Mouse (Mus musculus): ENCODE measurements around the gene Hoxb3. TPM values are rescaled to one million over a fixed set of nuclear protein-coding genes. Genes with fewer than 3 reads are reported as not detected.

The Hoxb3 gene
- polyA plus RNA-seq, 1 experiment from 2014 or later = 15.3 TPM

- ATAC-seq (ENCODE audit: low FRiP score) = no peak
- H3K27ac ChIP-seq = peak overlapping the region; percentile 35; the same call in 1 of the 2 replicates
- peak overlapping the region; percentile 5; the same call in 1 of the 2 replicates for H3K9ac ChIP-seq
- H3K9me3 ChIP-seq (replicated peaks) = no peaks in the 10 kb centered on the region
- H3K4me2 ChIP-seq (replicated peaks) = peak overlapping the region; percentile 31
- H3K4me1 ChIP-seq = peaks cover 9% of the 10 kb centered on the region
- 12% methylated on average over 15 of the region's 15 CpGs for WGBS
- peaks cover 6% of the 10 kb centered on the region; the same call in 1 of the 2 replicates for H3K27me3 ChIP-seq
- H3K36me3 ChIP-seq = no peaks in the 10 kb centered on the region
- no peak overlapping the region for H3K4me3 ChIP-seq
Observed at GRCm38 (mm10) chr11:96396772-96397626, 73.9 kb downstream of the Hoxb3 start.

MicroRNA genes within 50 kb of the gene (microRNA counts, 519-probe panel; counts per million panel counts)
- microRNA mmu-miR-10a = 4,938 counts per million, percentile 91 among the panel's probes with 10 or more counts

Small RNA genes lying within 50 kb of the gene (microRNA-seq; reads per million reads assigned to microRNA genes)
- gene Mir10a = 27,691 reads per million, percentile 98 among the genes with 10 or more reads in this experiment

Other genes starting within 250 kb of the Hoxb3 start
- gene Atp5g1, start 247.7 kb upstream of the Hoxb3 start, polyA plus RNA-seq (2016; fragmentation: Nextera tagmentation; extraction: Ambion mirVana) = 377 and 424 TPM in 2 replicates
- 0.15 TPM in 1 of 2 replicates, not detected in the other for gene Calcoco2, start 211.4 kb upstream of the Hoxb3 start, polyA plus RNA-seq (2016; fragmentation: Nextera tagmentation; extraction: Ambion mirVana)
- gene Ttll6, start 189.5 kb upstream of the Hoxb3 start, polyA plus RNA-seq (2016; fragmentation: Nextera tagmentation; extraction: Ambion mirVana) = 0.13 and 0.15 TPM in 2 replicates
- gene Hoxb13, start 129.0 kb upstream of the Hoxb3 start, polyA plus RNA-seq (2016; fragmentation: Nextera tagmentation; extraction: Ambion mirVana) = not detected in 2 replicates
- gene Hoxb9, start 51.9 kb upstream of the Hoxb3 start, polyA plus RNA-seq (2016; fragmentation: Nextera tagmentation; extraction: Ambion mirVana) = 0.36 and 0.46 TPM in 2 replicates
- 4.4 and 8.1 TPM in 2 replicates for gene Hoxb8, start 41.4 kb upstream of the Hoxb3 start, polyA plus RNA-seq (2016; fragmentation: Nextera tagmentation; extraction: Ambion mirVana)
- gene Hoxb7, start 36.7 kb upstream of the Hoxb3 start, polyA plus RNA-seq (2016; fragmentation: Nextera tagmentation; extraction: Ambion mirVana) = 9.6 and 11.0 TPM in 2 replicates
- 60.0 and 64.5 TPM in 2 replicates for gene Hoxb6, start 30.9 kb upstream of the Hoxb3 start, polyA plus RNA-seq (2016; fragmentation: Nextera tagmentation; extraction: Ambion mirVana)
- gene Hoxb5, start 20.0 kb upstream of the Hoxb3 start, polyA plus RNA-seq (2016; fragmentation: Nextera tagmentation; extraction: Ambion mirVana) = 74.3 and 126 TPM in 2 replicates
- 7.7 and 8.1 TPM in 2 replicates for gene Hoxb4, start 5.1 kb upstream of the Hoxb3 start, polyA plus RNA-seq (2016; fragmentation: Nextera tagmentation; extraction: Ambion mirVana)
- 58.2 and 73.9 TPM in 2 replicates for gene Hoxb2, start 27.2 kb downstream of the Hoxb3 start, polyA plus RNA-seq (2016; fragmentation: Nextera tagmentation; extraction: Ambion mirVana)
- gene Hoxb1, start 42.4 kb downstream of the Hoxb3 start, polyA plus RNA-seq (2016; fragmentation: Nextera tagmentation; extraction: Ambion mirVana) = 0.82 and 2.2 TPM in 2 replicates
- gene Skap1, start 141.3 kb downstream of the Hoxb3 start, polyA plus RNA-seq (2016; fragmentation: Nextera tagmentation; extraction: Ambion mirVana) = 1.4 and 2.4 TPM in 2 replicates

All from hindbrain, embryonic 12.5 days (tissue).